Mouse (Mus musculus): ENCODE measurements around the gene Dock2. TPM values are rescaled to one million over a fixed set of nuclear protein-coding genes. Genes with fewer than 3 reads are reported as not detected.

Dock2 gene
- polyA plus RNA-seq, 1 experiment from 2014 or later, result 1.4 TPM

- Histone ChIP-seq H3K4me1 (replicated peaks) (no peaks in the 10 kb centered on the region), H3K4me3 (replicated peaks) (no peak overlapping the region), H3K9me3 (no peaks in the 10 kb centered on the region), H3K4me2 (replicated peaks) (no peak overlapping the region), H3K27ac (no peak overlapping the region), H3K36me3 (no peaks in the 10 kb centered on the region), H3K27me3 (replicated peaks) (no peaks in the 10 kb centered on the region), H3K9ac (no peak overlapping the region)
- no peak for ATAC-seq
- WGBS, result 29% methylated on average over 4 of the region's 4 CpGs
Measured at GRCm38 (mm10) chr11:34515301-34515700, 268.4 kb downstream of the Dock2 start.

GRCm38 (mm10) chr11:34506390-34506789, 277.3 kb downstream of the Dock2 start:
- H3K4me1 ChIP-seq (replicated peaks), result no peaks in the 10 kb centered on the region
- H3K27me3 ChIP-seq (replicated peaks), result no peaks in the 10 kb centered on the region
- no peak overlapping the region for H3K9ac ChIP-seq
- 87% methylated on average over 1 of the region's 1 CpGs for WGBS
- H3K9me3 ChIP-seq, result no peaks in the 10 kb centered on the region
- H3K4me2 ChIP-seq (replicated peaks), result no peak overlapping the region
- H3K36me3 ChIP-seq, result no peaks in the 10 kb centered on the region
- no peak for ATAC-seq
- H3K4me3 ChIP-seq (replicated peaks), result no peak overlapping the region
- H3K27ac ChIP-seq, result no peak overlapping the region

GRCm38 (mm10) chr11:34499663-34500062, 284.0 kb downstream of the Dock2 start:
- Histone ChIP-seq H3K27ac (no peak overlapping the region), H3K27me3 (replicated peaks) (no peaks in the 10 kb centered on the region), H3K9me3 (no peaks in the 10 kb centered on the region), H3K9ac (no peak overlapping the region), H3K36me3 (no peaks in the 10 kb centered on the region), H3K4me1 (replicated peaks) (no peaks in the 10 kb centered on the region), H3K4me2 (replicated peaks) (no peak overlapping the region), H3K4me3 (replicated peaks) (no peak overlapping the region)
- no peak for ATAC-seq
- WGBS, result 79% methylated on average over 1 of the region's 1 CpGs

GRCm38 (mm10) chr11:34494682-34495081, 289.0 kb downstream of the Dock2 start:
- no peaks in the 10 kb centered on the region for H3K36me3 ChIP-seq
- H3K4me2 ChIP-seq (replicated peaks), result no peak overlapping the region
- no peaks in the 10 kb centered on the region for H3K4me1 ChIP-seq (replicated peaks)
- no peaks in the 10 kb centered on the region for H3K9me3 ChIP-seq
- no peaks in the 10 kb centered on the region for H3K27me3 ChIP-seq (replicated peaks)
- H3K9ac ChIP-seq, result no peak overlapping the region
- ATAC-seq, result no peak
- no peak overlapping the region for H3K27ac ChIP-seq
- H3K4me3 ChIP-seq (replicated peaks), result no peak overlapping the region
- WGBS, result 84% methylated on average over 4 of the region's 4 CpGs

GRCm38 (mm10) chr11:34492986-34493385, 290.7 kb downstream of the Dock2 start:
- Histone ChIP-seq H3K27me3 (replicated peaks) (no peaks in the 10 kb centered on the region), H3K4me2 (replicated peaks) (no peak overlapping the region), H3K36me3 (no peaks in the 10 kb centered on the region), H3K9ac (no peak overlapping the region), H3K4me3 (replicated peaks) (no peak overlapping the region), H3K9me3 (no peaks in the 10 kb centered on the region), H3K27ac (no peak overlapping the region), H3K4me1 (replicated peaks) (no peaks in the 10 kb centered on the region)
- no peak for ATAC-seq
- 91% methylated on average over 3 of the region's 3 CpGs for WGBS

GRCm38 (mm10) chr11:34492223-34492622, 291.5 kb downstream of the Dock2 start:
- no peaks in the 10 kb centered on the region for H3K27me3 ChIP-seq (replicated peaks)
- no peak overlapping the region for H3K27ac ChIP-seq
- ATAC-seq, result no peak
- H3K4me3 ChIP-seq (replicated peaks), result no peak overlapping the region
- H3K4me1 ChIP-seq (replicated peaks), result no peaks in the 10 kb centered on the region
- H3K9ac ChIP-seq, result no peak overlapping the region
- H3K36me3 ChIP-seq, result no peaks in the 10 kb centered on the region
- 89% methylated on average over 2 of the region's 2 CpGs for WGBS
- H3K9me3 ChIP-seq, result no peaks in the 10 kb centered on the region
- no peak overlapping the region for H3K4me2 ChIP-seq (replicated peaks)

GRCm38 (mm10) chr11:34489548-34489947, 294.1 kb downstream of the Dock2 start:
- H3K4me3 ChIP-seq (replicated peaks), result no peak overlapping the region
- no peaks in the 10 kb centered on the region for H3K9me3 ChIP-seq
- H3K36me3 ChIP-seq, result no peaks in the 10 kb centered on the region
- H3K27ac ChIP-seq, result no peak overlapping the region
- no peaks in the 10 kb centered on the region for H3K4me1 ChIP-seq (replicated peaks)
- H3K27me3 ChIP-seq (replicated peaks), result no peaks in the 10 kb centered on the region
- H3K4me2 ChIP-seq (replicated peaks), result no peak overlapping the region
- no peak overlapping the region for H3K9ac ChIP-seq
- ATAC-seq, result no peak
- WGBS, result 74% methylated on average over 6 of the region's 6 CpGs

- no peak overlapping the region for H3K9ac ChIP-seq
- no peaks in the 10 kb centered on the region for H3K27me3 ChIP-seq (replicated peaks)
- H3K4me1 ChIP-seq (replicated peaks), result no peaks in the 10 kb centered on the region
- WGBS, result 69% methylated on average over 5 of the region's 5 CpGs
- H3K4me2 ChIP-seq (replicated peaks), result no peak overlapping the region
- no peaks in the 10 kb centered on the region for H3K9me3 ChIP-seq
- H3K36me3 ChIP-seq, result no peaks in the 10 kb centered on the region
- ATAC-seq, result no peak
- no peak overlapping the region for H3K27ac ChIP-seq
- no peak overlapping the region for H3K4me3 ChIP-seq (replicated peaks)
Measured at GRCm38 (mm10) chr11:34479301-34479700, 304.4 kb downstream of the Dock2 start.

- no peaks in the 10 kb centered on the region for H3K9me3 ChIP-seq
- H3K9ac ChIP-seq, result no peak overlapping the region
- WGBS, result 63% methylated on average over 2 of the region's 2 CpGs
- H3K4me2 ChIP-seq (replicated peaks), result no peak overlapping the region
- H3K27me3 ChIP-seq (replicated peaks), result no peaks in the 10 kb centered on the region
- H3K27ac ChIP-seq, result no peak overlapping the region
- no peaks in the 10 kb centered on the region for H3K4me1 ChIP-seq (replicated peaks)
- ATAC-seq, result no peak
- H3K4me3 ChIP-seq (replicated peaks), result no peak overlapping the region
- H3K36me3 ChIP-seq, result no peaks in the 10 kb centered on the region
Measured at GRCm38 (mm10) chr11:34469792-34470191, 313.9 kb downstream of the Dock2 start.

GRCm38 (mm10) chr11:34468571-34468970, 315.1 kb downstream of the Dock2 start:
- 67% methylated on average over 3 of the region's 3 CpGs for WGBS
- no peak overlapping the region for H3K9ac ChIP-seq
- H3K27me3 ChIP-seq (replicated peaks), result no peaks in the 10 kb centered on the region
- no peak for ATAC-seq
- H3K4me3 ChIP-seq (replicated peaks), result no peak overlapping the region
- no peak overlapping the region for H3K27ac ChIP-seq
- H3K4me1 ChIP-seq (replicated peaks), result no peaks in the 10 kb centered on the region
- no peaks in the 10 kb centered on the region for H3K36me3 ChIP-seq
- no peak overlapping the region for H3K4me2 ChIP-seq (replicated peaks)
- no peaks in the 10 kb centered on the region for H3K9me3 ChIP-seq

GRCm38 (mm10) chr11:34467056-34467455, 316.6 kb downstream of the Dock2 start:
- no peak for ATAC-seq
- no peak overlapping the region for H3K9ac ChIP-seq
- H3K4me2 ChIP-seq (replicated peaks), result no peak overlapping the region
- no peaks in the 10 kb centered on the region for H3K36me3 ChIP-seq
- H3K4me3 ChIP-seq (replicated peaks), result no peak overlapping the region
- no peak overlapping the region for H3K27ac ChIP-seq
- no peaks in the 10 kb centered on the region for H3K4me1 ChIP-seq (replicated peaks)
- 74% methylated on average over 1 of the region's 1 CpGs for WGBS
- no peaks in the 10 kb centered on the region for H3K9me3 ChIP-seq
- H3K27me3 ChIP-seq (replicated peaks), result no peaks in the 10 kb centered on the region

GRCm38 (mm10) chr11:34449944-34450343, 333.7 kb downstream of the Dock2 start:
- H3K4me2 ChIP-seq (replicated peaks), result no peak overlapping the region
- no peaks in the 10 kb centered on the region for H3K36me3 ChIP-seq
- no peaks in the 10 kb centered on the region for H3K27me3 ChIP-seq (replicated peaks)
- no peaks in the 10 kb centered on the region for H3K9me3 ChIP-seq
- H3K4me1 ChIP-seq (replicated peaks), result no peaks in the 10 kb centered on the region
- no peak for ATAC-seq
- H3K4me3 ChIP-seq (replicated peaks), result no peak overlapping the region
- H3K9ac ChIP-seq, result no peak overlapping the region
- 92% methylated on average over 4 of the region's 4 CpGs for WGBS
- H3K27ac ChIP-seq, result no peak overlapping the region

GRCm38 (mm10) chr11:34447891-34448290, 335.8 kb downstream of the Dock2 start:
- no peaks in the 10 kb centered on the region for H3K27me3 ChIP-seq (replicated peaks)
- H3K4me1 ChIP-seq (replicated peaks), result no peaks in the 10 kb centered on the region
- H3K9ac ChIP-seq, result no peak overlapping the region
- H3K4me2 ChIP-seq (replicated peaks), result no peak overlapping the region
- no peaks in the 10 kb centered on the region for H3K36me3 ChIP-seq
- WGBS, result 41% methylated on average over 4 of the region's 4 CpGs
- H3K4me3 ChIP-seq (replicated peaks), result no peak overlapping the region
- H3K9me3 ChIP-seq, result no peaks in the 10 kb centered on the region
- no peak overlapping the region for H3K27ac ChIP-seq
- no peak for ATAC-seq

GRCm38 (mm10) chr11:34438429-34438828, 345.3 kb downstream of the Dock2 start:
- 52% methylated on average over 2 of the region's 2 CpGs for WGBS
- no peaks in the 10 kb centered on the region for H3K9me3 ChIP-seq
- H3K9ac ChIP-seq, result no peak overlapping the region
- no peak overlapping the region for H3K4me2 ChIP-seq (replicated peaks)
- no peak overlapping the region for H3K27ac ChIP-seq
- H3K27me3 ChIP-seq (replicated peaks), result no peaks in the 10 kb centered on the region
- no peak overlapping the region for H3K4me3 ChIP-seq (replicated peaks)
- no peaks in the 10 kb centered on the region for H3K4me1 ChIP-seq (replicated peaks)
- no peak for ATAC-seq
- no peaks in the 10 kb centered on the region for H3K36me3 ChIP-seq
